Mouse (Mus musculus) E14TG2a.4 (cell line): Measurements from ENCODE around the gene Fstl1.

Experiments used
- CTCF ChIP-seq: conservative IDR thresholded peaks from 2 replicates; pipeline ENCODE4 v1.5.1; 2014; ENCODE audit warnings: low read length
- POU5F1 ChIP-seq: IDR thresholded peaks from 2 replicates; pipeline ENCODE4 v1.6.1; 2014; ENCODE audit warnings: low read length, borderline replicate concordance

GRCm38 (mm10) chr16:37780386-37780785 is 3.7 kb downstream of the Fstl1 start:
- TF ChIP-seq CTCF (no peak), POU5F1 (no peak)
